Mouse (Mus musculus) brain, embryonic 14.5 days (tissue): ENCODE data around the gene Fyttd1.

Experiments used
- CTCF ChIP-seq: fragments of 200-500 bp; IDR thresholded peaks from 2 replicates; pipeline ENCODE4 v1.5.1; 2012; ENCODE audit warnings: inconsistent platforms, mild to moderate bottlenecking, moderate library complexity, borderline replicate concordance; ENCODE audit not compliant: insufficient read depth, insufficient read length; ENCODE audit errors: extremely low read depth
- POLR2A ChIP-seq: fragments of 200-500 bp; IDR thresholded peaks from 2 replicates; pipeline ENCODE4 v1.6.1; 2012; ENCODE audit warnings: mild to moderate bottlenecking, inconsistent platforms, borderline replicate concordance; ENCODE audit not compliant: poor library complexity, insufficient read depth, insufficient read length, severe bottlenecking; ENCODE audit errors: extremely low read depth

- no peak for TF ChIP-seq POLR2A
- TF ChIP-seq CTCF: no peak
These were observed 38.2 kb downstream of the Fyttd1 start for GRCm38 (mm10) chr16:32915292-32916068.
